Mouse (Mus musculus) mouse embryonic stem cell (cell line): ENCODE results near the gene Ndufc2.

ENCODE experiments used
- in situ Hi-C, 2 experiments: fragments of 300-500 bp; cut with MboI; formaldehyde crosslinking; loops; 1 replicate in 1 of 2; 3 replicates in 1 of 2; pipeline ENCODE4 v1.14.3; 2019 to 2020; ENCODE audit warnings: low sequenced_read_pairs in 2 of 2, low pct_unique_long_range_greater_than_20kb in 1 of 2, mixed read lengths in 1 of 2; ENCODE audit not compliant: unreplicated experiment in 1 of 2

Ndufc2 gene

GRCm38 (mm10) chr7:97399960-97400715 is at the start of gene Ndufc2:
Gene Ndufc2 (plus strand): TSS chr7:97400003.
- in situ Hi-C loops = no loop called here

- in situ Hi-C loops = no loop called here
Observed at GRCm38 (mm10) chr7:97350891-97351290, 48.9 kb upstream of the Ndufc2 start.

GRCm38 (mm10) chr7:97351792-97352513 is 47.9 kb upstream of the Ndufc2 start:
- in situ Hi-C loops = no loop called here

GRCm38 (mm10) chr7:97353356-97353755 is 46.4 kb upstream of the Ndufc2 start:
- in situ Hi-C loops = no loop called here

- in situ Hi-C loops = no loop called here
Observed at GRCm38 (mm10) chr7:97355068-97355841, 44.5 kb upstream of the Ndufc2 start.

GRCm38 (mm10) chr7:97356253-97356652 is 43.5 kb upstream of the Ndufc2 start:
- in situ Hi-C loops = no loop called here

GRCm38 (mm10) chr7:97356875-97357276 is 42.9 kb upstream of the Ndufc2 start:
- in situ Hi-C loops = no loop called here

GRCm38 (mm10) chr7:97357840-97358239 is 42.0 kb upstream of the Ndufc2 start:
- in situ Hi-C loops = no loop called here

- in situ Hi-C loops = no loop called here
Observed at GRCm38 (mm10) chr7:97358347-97358746, 41.5 kb upstream of the Ndufc2 start.

- in situ Hi-C loops = no loop called here
Observed at GRCm38 (mm10) chr7:97360166-97360565, 39.6 kb upstream of the Ndufc2 start.

- in situ Hi-C loops = no loop called here
Observed at GRCm38 (mm10) chr7:97360955-97361354, 38.8 kb upstream of the Ndufc2 start.

GRCm38 (mm10) chr7:97361467-97361866 is 38.3 kb upstream of the Ndufc2 start:
- in situ Hi-C loops = no loop called here

- in situ Hi-C loops = no loop called here
Observed at GRCm38 (mm10) chr7:97365887-97366286, 33.9 kb upstream of the Ndufc2 start.

- in situ Hi-C loops = no loop called here
Observed at GRCm38 (mm10) chr7:97375101-97375500, 24.7 kb upstream of the Ndufc2 start.

GRCm38 (mm10) chr7:97375906-97376305 is 23.9 kb upstream of the Ndufc2 start:
- in situ Hi-C loops = no loop called here

GRCm38 (mm10) chr7:97379304-97379703 is 20.5 kb upstream of the Ndufc2 start:
- in situ Hi-C loops = no loop called here

- in situ Hi-C loops = no loop called here
Observed at GRCm38 (mm10) chr7:97380500-97381123, 19.2 kb upstream of the Ndufc2 start.

- in situ Hi-C loops = no loop called here
Observed at GRCm38 (mm10) chr7:97382661-97383060, 17.1 kb upstream of the Ndufc2 start.
